Mouse (Mus musculus) C2C12 (cell line): Measurements from ENCODE around the gene Celf1. TPM values are rescaled to one million over a fixed set of nuclear protein-coding genes. Genes with fewer than 3 reads are reported as not detected.

Source experiments
- H3K27me3 ChIP-seq: one replicate; pipeline ENCODE4 v1.6.1; 2011; ENCODE audit not compliant: control insufficient read depth, insufficient read depth, insufficient read length
- H3K36me3 ChIP-seq: one replicate; pipeline ENCODE4 v1.6.1; 2011; ENCODE audit not compliant: control insufficient read depth, insufficient read depth
- H3K4me3 ChIP-seq: one replicate; pipeline ENCODE4 v1.5.1; 2011; ENCODE audit warnings: mild to moderate bottlenecking, control low read depth; ENCODE audit not compliant: poor library complexity, insufficient read depth, severe bottlenecking
- H3K79me2 ChIP-seq: one replicate; pipeline ENCODE4 v1.6.1; 2011; ENCODE audit not compliant: control insufficient read depth, insufficient read depth
- H3K79me3 ChIP-seq: one replicate; pipeline ENCODE4 v1.6.1; 2011; ENCODE audit warnings: low read depth, control low read depth
- H3ac ChIP-seq: one replicate; pipeline ENCODE3; 2011; ENCODE audit warnings: low read depth; ENCODE audit not compliant: control insufficient read depth, insufficient read length
- CEBPB ChIP-seq: IDR thresholded peaks from one replicate; pipeline ENCODE4 v1.6.1; 2011; ENCODE audit warnings: low read depth, mild to moderate bottlenecking, control low read depth, moderate library complexity
- CTCF ChIP-seq: IDR thresholded peaks from one replicate; pipeline ENCODE4 v1.5.1; 2011; ENCODE audit not compliant: control insufficient read depth, insufficient read depth, insufficient read length
- MAX ChIP-seq: IDR thresholded peaks from one replicate; pipeline ENCODE4 v1.6.1; 2011; ENCODE audit warnings: mild to moderate bottlenecking, control low read depth
- MYOD1 ChIP-seq: IDR thresholded peaks from one replicate; pipeline ENCODE4 v1.6.1; 2011; ENCODE audit warnings: low read depth; ENCODE audit not compliant: control insufficient read depth, insufficient read length
- USF1 ChIP-seq: IDR thresholded peaks from one replicate; pipeline ENCODE4 v1.6.1; 2011; ENCODE audit warnings: low read depth, mild to moderate bottlenecking, control low read depth, moderate library complexity
- polyA plus RNA-seq: library from polyadenylated mRNA; unstranded; fragments of >200 nt; fragmentation: generic; extraction: Trizol; gene quantifications from one replicate; pipeline ENCODE4 v1.2.1, GENCODE M21; 2012; ENCODE audit warnings: missing spikeins

Celf1 gene
- polyA plus RNA-seq, 1 experiment: 34.8 TPM

DNA sequence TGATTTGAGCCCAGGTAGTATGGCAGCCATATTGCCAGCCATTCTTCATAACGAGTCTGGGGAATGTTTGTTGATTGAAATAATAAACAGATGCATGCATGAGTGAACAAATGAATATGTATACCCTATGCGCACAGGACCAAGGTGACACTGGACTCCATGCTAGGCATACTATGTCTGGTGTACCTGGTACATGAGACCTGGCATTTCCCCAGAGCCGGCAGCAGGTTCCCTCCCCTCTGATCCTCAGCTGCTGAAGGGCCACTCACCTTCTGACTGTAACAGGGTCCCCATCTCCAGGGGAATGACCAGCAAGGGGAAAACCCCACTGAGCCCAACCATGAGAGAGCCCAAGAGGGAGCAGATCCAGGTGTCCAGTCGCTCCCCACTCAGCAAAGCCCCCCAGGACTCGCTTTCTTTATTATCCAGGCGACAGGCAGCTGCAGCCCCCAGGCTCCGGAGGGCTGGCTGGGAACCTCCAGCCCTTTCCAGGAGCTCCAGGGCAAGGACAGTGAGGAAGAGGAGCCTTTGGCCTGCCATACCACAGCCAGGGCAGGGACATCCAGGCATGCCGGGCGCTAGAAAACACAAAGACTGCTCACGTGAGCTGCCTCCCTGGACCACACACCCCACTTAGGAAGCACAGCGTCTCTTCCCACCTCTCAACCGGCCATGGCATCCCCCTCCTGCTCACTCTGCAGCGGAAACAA is 128.1 kb downstream of the Celf1 start:
- TF ChIP-seq USF1 (peak; percentile 56), MYOD1 (no peak)
- Histone ChIP-seq H3K27me3 (no peaks in the 10 kb centered on the region), H3K36me3 (peaks cover 37% of the 10 kb centered on the region), H3K4me3 (peak overlapping the region; percentile 75), H3K79me2 (peaks cover 40% of the 10 kb centered on the region), H3ac (peak overlapping the region; percentile 86), H3K79me3 (peaks cover 7% of the 10 kb centered on the region)

DNA sequence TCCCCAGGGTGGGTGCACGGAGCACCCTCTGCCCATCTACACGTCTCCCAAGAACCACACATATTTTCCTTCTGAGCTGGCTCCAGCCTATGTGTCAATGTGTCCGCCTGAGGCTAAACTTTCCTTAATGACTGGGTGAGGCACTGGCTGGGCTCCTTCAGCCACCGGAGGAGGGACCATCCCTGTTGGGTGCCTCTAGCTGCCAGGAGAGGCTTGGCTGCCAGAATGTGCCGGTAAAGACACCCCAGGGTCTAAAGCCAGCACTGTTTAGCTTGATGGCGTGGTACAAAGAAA is 128.6 kb downstream of the Celf1 start:
- Histone ChIP-seq H3K36me3 (peaks cover 32% of the 10 kb centered on the region), H3K4me3 (peak overlapping the region; percentile 75), H3K79me2 (peaks cover 40% of the 10 kb centered on the region), H3ac (peak overlapping the region; percentile 86), H3K27me3 (no peaks in the 10 kb centered on the region), H3K79me3 (peaks cover 7% of the 10 kb centered on the region)
- TF ChIP-seq CEBPB: no peak
- no peak for TF ChIP-seq CTCF
- TF ChIP-seq MAX: no peak

Other genes starting within 250 kb of the Celf1 start
- 12.1 TPM for gene Fnbp4, start 195.0 kb upstream of the Celf1 start, polyA plus RNA-seq
- not detected for gene Agbl2, start 157.7 kb upstream of the Celf1 start, polyA plus RNA-seq
- 146 TPM for gene Mtch2, start 93.2 kb upstream of the Celf1 start, polyA plus RNA-seq
- gene C1qtnf4, start 54.5 kb upstream of the Celf1 start, polyA plus RNA-seq: 0.02 TPM
- 17.3 TPM for gene Kbtbd4, start 35.6 kb upstream of the Celf1 start, polyA plus RNA-seq
- gene Ndufs3, start 35.6 kb upstream of the Celf1 start, polyA plus RNA-seq: 150 TPM
- gene Rapsn, start 95.2 kb downstream of the Celf1 start, polyA plus RNA-seq: 122 TPM
- gene Psmc3, start 113.6 kb downstream of the Celf1 start, polyA plus RNA-seq: 367 TPM
- 52.3 TPM for gene Slc39a13, start 130.0 kb downstream of the Celf1 start, polyA plus RNA-seq
- not detected for gene Spi1, start 142.0 kb downstream of the Celf1 start, polyA plus RNA-seq
- gene Mybpc3, start 177.8 kb downstream of the Celf1 start, polyA plus RNA-seq: not detected
- gene Madd, start 243.5 kb downstream of the Celf1 start, polyA plus RNA-seq: 4.9 TPM